Mouse (Mus musculus): ENCODE measurements around the gene Bola1.

- TF ChIP-seq CTCF (IDR thresholded peaks at IDR 0.05; ENCODE audit: low read depth, low read length) (no peak), POLR2A (IDR thresholded peaks at IDR 0.05; ENCODE audit: borderline replicate concordance, low read depth, low read length) (no peak)
Observed at GRCm38 (mm10) chr3:96237335-96237903, 17.9 kb upstream of the Bola1 start.

Measured in bone marrow macrophage, adult 2 months (primary cell).